8 mouse cellular contexts compared by ENCODE assay signal in genomic region chr5:145166536-145167305, GRCm38 (mm10). TPM values are rescaled to one million over a fixed set of nuclear protein-coding genes. Genes with fewer than 3 reads are reported as not detected.
DNase-seq lines count a peak whose midpoint lies in the region; ATAC-seq lines count a peak whose summit lies in the region.

Gene Ptcd1 (minus strand): TSS chr5:145167108.
Gene Cpsf4 (plus strand): TSS chr5:145167213.

- peak; percentile 98 for DNase-seq in adipocyte (ENCODE audit: low spot score)
- DNase-seq in embryo, embryonic 10 days (ENCODE audit: low spot score): peak; percentile 100
- peak; percentile 95 for DNase-seq in gastrocnemius, postnatal 10 days
- DNase-seq in induced T-regulatory cell, adult 2 months (ENCODE audit: low read depth): peak; percentile 99
- DNase-seq in left cerebral cortex, adult 9 months (ENCODE audit: low spot score in 2 of 2): peak; percentile 95 to 99
- peak; percentile 99 for DNase-seq in right cerebral cortex, postnatal 14 days
- peak; percentile 98 for DNase-seq in urinary bladder, postnatal 36 days (ENCODE audit: low spot score in 2 of 2)

- peak; percentile 93 for ATAC-seq in megakaryocyte progenitor cell, adult 5-6 weeks (replicated peaks; ENCODE audit: poor library complexity)

RNA-seq across cellular contexts. Expression of gene Ptcd1, which starts in this region (rescaled TPM):
- 10 to 100 TPM in 1 of 2 experiments, 1 to 10 TPM in 1; 9.9 to 11.0 TPM for total RNA-seq in gastrocnemius, postnatal 10 days (2021)
- 7.3 and 7.7 TPM in 2 replicates for total RNA-seq in megakaryocyte progenitor cell, adult 5-6 weeks (2015)
- 12.0 and 14.3 TPM in 2 replicates for total RNA-seq in megakaryocyte progenitor cell, adult 5-6 weeks (2017)

RNA-seq across cellular contexts. Expression of gene Cpsf4, which starts in this region (rescaled TPM):
- total RNA-seq in gastrocnemius, postnatal 10 days (2021): 10 to 100 TPM; 11.6 to 13.8 TPM
- total RNA-seq in megakaryocyte progenitor cell, adult 5-6 weeks (2015): 20.6 and 22.3 TPM in 2 replicates
- 37.8 and 43.8 TPM in 2 replicates for total RNA-seq in megakaryocyte progenitor cell, adult 5-6 weeks (2017)

Comparison
In these comparisons a context has a peak if more than half of its experiments do, and no peak if none do; other contexts are left out.
1. Peak in every context shown above with its lines: DNase-seq and ATAC-seq.